Mouse (Mus musculus) urinary bladder, postnatal 10 days (tissue): ENCODE measurements around the gene Chmp4b.

Source experiments
- DNase-seq: peaks from one replicate; pipeline ENCODE4 v3.0.0; 2022; ENCODE audit warnings: low spot score

Chmp4b gene

DNA sequence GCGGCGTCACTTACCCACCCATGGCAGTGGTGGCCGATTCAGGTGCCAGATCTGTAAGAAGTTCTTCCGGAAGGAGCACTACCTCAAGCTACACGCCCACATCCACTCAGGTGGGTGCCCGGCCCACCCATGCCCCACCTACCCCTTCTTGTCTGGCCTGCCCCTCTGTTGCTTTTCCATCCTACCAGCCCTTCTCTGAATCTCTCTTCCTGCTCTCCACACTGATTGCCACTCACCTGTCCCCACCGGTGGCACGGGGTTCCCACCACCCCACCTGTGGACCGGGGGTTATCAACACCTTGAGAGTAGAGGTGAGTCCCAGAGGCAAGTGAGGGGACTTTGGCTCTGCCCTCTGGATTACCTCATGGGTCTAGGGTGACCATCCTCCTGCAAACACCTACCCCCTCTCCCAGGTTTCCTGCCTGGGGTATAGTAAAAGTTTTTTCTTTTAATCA lies 9.5 kb upstream of the Chmp4b start:
- DNase-seq, result no peak

DNA sequence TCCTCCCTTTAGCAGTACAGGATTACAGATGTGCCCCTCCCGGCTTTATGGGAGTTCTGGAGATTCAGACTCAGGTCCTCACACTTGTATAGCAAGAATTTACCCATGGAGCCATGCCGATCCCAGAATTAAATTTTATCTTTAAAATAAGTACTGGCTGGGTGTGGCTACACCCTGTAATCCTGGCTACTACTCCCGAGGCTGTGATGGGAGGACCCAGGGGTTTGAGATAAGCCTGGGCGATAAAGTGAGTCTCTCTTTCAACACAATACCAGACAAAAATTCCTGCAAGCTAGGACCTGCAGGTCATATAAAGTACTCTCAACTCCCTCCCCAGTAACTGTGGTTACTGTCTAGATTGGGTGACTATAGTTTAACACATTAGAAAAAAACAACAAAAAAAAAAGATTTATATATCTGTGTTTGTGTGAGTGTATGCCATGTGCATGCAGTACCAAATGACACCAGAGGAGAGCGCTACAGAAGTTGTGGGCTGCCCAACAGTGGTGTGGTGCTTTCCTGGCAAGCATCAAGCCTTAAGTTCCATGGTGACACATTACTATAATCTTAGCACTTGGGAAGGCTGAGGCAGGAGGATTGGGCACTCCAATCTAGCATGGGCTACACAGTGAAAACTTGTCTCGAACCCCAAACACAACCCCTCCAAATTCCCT lies 8.7 kb upstream of the Chmp4b start:
- no peak for DNase-seq

DNA sequence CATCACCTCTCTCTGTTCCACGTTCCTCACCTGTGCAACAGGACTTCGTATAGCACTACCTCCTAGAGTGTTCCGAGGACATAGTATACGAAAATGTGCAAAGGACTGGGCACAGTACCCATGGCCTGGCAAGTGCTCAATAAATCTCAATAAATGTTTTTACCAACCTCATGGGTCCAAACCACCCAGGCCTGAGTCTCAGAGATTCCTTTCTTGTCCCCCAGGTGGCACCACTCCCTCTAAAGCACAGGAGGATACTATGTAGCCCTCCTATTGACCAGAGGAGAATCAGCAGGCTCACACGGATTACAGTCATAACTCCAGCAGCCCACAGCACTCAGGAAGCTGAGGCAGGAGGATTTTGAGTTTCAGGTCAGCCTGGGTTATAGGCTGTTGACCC lies 4.9 kb upstream of the Chmp4b start:
- DNase-seq, result no peak

DNA sequence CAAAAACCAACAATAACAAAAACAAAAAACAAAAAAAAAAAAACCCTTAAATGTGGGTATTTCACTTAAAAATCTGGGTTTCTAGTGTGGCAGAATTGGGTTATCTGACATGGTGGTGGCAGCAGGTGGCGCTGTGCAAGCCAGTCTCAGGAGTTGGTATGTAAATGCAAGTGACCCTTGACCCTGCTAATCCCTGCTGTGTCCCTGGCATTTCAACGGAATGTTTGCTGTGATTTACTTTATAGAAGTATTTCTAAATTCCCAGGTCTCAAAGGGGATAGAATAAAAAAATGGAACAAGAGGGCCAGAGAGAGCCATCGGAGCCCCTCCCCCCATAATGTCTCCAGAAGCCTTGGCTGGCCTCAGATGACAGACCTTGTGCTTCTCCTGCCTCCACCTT lies 3.4 kb upstream of the Chmp4b start:
- DNase-seq, result no peak

DNA sequence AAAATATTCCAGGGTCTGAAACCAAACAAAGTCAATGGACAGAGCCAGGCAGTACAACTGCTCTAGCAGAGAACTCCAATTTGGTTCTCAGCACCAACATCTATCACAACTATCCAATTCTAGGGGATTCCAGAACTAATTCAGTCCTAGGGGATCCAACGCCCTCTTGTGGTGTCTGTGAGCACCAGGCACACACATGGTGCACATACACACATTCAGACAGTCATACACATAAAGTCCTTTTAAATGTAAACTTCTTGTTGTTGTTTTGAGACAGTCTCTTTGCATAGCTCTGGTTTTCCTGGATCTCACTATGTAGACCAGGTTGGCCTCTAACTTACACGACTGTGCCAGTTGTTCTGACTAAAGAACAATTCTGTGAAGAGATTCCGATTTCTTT lies 1.1 kb upstream of the Chmp4b start:
- no peak for DNase-seq

DNA sequence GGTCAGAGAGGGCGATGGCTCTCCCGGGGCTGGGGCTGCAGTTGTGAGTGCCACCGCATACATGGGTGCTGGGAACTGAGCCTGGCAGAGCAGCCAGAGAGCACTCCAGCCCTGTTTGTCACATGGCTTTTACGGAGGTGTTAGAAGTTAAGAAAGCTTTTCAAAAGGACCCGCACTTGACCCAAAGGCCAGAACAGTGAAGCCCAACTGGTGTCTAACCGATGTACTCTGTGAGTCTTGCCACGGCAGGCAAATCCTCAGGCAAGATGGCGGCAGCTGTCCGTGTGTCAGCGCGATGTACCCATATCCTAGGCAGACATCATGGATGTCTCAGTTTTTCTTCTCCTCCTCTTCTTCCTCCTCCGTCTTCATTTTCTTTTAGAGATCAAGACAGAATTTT lies 3.5 kb downstream of the Chmp4b start:
- no peak for DNase-seq

DNA sequence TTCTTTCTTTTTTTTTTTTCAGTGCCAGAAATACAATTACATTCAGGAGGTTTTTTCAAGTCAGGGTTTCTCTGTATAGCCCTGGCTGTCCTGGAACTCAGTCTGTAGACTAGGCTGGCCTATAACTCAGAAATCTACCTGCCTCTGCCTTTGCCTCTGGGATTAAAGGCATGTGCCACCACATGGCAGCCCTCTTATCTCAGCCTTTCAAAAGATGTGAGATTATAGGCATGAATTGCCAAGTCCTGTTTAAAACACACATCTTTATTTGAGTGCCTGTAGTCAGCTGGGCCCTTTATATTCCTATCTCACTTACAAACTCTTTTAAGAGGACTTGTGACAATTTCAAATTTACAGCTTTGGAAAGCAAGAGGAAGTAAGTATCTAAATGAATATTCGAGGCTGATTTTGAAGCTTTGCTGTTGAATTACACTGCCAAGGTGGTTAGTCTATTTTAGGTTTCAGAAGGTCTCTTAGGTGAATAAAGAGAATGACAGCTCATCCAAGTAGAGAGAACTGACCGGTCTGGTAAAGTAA lies 4.4 kb downstream of the Chmp4b start:
- no peak for DNase-seq

DNA sequence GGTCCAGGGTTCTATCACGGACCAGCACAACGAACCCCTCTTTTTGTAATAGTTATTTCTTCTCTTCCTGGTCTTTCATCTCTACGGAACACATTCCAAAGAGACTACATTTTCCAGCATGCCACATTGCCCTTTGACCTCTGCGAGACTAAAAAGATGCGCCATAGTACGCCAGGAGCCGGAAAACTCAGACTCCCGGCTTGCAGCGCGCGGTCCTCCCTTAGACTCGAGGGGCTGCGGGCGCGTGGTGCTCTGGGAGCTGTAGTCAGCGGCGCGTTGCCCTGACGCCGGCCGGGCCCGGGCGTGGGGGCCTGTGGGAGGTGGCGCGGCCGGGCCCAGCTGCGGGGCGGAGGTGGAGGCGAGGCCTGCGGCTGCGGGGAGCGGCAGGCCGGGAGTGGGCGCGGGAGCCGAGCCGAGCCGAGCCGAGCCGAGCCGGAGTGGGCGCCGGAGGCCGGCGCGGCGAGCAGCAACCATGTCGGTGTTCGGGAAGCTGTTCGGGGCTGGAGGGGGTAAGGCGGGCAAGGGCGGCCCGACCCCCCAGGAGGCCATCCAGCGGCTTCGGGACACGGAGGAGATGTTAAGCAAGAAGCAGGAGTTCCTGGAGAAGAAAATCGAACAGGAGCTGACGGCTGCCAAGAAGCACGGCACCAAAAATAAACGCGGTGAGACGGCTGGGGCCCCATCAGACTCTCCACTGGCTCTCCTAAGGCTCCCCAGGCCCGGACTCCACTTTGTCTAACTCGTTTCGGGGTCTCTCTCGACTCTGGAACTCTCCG lies 5.4 kb downstream of the Chmp4b start:
- peak; percentile 87 for DNase-seq

DNA sequence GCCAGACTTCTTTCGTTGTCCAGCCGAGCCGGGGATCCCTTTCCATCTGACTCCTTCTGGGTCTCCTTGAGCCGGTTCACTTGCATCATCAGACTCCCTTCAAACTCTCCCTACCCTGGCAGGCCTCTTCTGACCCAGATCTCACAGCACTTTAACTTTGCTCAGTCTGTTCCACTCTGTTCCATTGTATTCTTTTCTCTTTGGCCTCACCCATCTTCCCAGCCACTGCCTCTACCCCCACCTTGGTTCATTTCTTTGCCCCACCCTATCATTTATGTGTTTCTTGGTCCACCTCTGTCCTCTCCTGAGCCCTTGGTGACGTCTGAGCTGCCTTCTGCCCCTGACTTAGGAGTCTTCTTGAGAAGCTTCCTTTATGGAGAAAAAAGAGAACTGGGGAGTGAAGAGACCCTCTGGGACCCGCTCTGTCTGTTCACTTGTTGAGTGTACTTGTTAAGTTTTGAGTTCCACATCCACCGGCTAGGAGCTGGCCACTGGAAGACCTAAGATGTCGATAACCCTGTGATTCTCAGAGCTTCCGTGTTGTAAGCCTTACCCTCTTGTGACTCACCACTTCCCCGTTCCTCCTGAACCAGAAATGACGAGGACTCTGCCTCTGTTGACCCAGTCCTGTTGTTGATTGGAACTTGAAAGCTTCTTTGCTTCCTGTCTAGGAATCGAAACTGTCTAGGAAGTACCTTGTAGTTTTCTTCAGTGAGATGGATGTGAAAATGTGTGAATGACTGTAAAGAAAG lies 6.2 kb downstream of the Chmp4b start:
- DNase-seq, result no peak

DNA sequence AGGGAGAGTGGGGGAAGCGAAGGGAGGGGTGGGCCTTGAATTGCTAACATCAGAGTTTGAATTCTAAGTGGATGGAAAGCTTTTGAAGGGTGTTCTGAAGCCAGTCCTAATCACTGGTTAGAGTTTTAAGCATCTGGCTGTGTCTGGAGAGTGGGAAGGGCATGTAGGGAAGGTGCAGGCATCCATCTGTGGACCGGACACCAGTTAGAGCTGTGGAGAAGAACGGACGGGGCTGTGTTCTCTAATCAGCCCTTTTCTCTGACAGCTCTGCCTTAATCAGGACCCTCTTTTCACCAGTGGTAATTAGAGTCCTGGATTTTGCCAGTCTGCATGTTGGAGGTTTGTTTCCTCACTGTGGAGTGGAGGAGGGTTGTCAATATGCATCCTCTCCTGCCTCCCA lies 7.6 kb downstream of the Chmp4b start:
- no peak for DNase-seq

DNA sequence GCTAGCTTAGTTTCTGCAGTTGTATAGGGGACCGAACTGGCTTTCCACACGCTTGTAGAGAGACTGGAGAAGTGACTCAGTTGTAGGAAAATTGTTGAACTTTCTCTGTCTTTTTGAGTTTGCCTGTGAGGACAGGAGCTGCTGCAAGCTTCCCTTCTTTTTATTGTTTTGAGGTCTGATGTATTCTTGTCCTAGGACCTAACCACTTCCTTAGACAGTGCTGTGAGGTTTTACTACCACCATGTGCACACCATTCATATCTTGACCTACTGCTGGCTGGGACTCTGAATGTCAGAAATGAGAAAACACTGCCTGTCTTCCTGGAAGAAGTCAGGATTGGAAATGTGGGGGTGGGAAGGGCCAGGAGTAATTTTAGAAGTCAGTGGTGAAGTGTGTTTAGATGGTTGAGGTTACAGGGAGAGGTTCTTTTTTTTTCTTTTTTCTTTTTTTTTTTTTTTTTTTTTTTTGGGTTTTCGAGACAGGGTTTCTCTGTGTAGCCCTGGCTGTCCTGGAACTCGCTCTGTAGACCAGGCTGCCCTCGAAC lies 8.1 kb downstream of the Chmp4b start:
- DNase-seq, result no peak

DNA sequence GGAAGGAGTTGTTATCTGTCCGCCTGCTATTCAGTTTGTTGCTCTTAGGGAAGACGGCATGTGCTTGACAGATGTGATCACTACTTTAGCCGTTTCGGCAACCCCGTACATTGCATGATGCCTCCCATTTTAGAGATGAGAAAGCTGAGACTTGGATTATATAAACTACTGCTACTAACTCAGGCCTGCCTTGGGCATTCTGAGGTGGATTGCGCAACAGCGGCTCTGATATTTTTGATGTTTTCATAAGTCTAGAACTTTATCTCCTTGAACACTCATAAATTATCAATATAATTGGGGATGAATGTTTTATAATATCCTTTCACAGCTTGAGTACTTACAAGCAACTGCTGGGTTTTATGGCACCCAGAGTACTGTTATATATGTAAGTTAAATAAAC lies 17.2 kb downstream of the Chmp4b start:
- DNase-seq, result no peak

DNA sequence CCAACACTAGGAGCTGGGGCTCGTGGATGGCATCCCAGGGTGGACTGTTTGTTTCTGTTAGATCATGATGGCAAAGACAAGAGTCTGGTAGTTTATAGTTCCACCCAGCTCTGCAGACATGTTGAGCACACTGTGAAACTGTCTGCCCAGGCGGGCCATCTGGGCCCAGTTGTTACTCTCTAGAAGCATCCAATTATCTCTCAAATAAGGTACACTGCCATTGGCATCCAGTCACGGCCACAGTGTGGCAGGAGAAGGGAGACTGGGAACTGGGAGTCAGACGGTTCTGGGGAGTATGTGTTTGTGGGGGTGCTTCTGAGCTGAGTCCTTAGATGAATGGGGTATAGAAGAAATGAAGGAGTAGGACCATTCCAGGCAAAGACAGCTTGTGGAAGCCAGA lies 18.6 kb downstream of the Chmp4b start:
- DNase-seq, result no peak

DNA sequence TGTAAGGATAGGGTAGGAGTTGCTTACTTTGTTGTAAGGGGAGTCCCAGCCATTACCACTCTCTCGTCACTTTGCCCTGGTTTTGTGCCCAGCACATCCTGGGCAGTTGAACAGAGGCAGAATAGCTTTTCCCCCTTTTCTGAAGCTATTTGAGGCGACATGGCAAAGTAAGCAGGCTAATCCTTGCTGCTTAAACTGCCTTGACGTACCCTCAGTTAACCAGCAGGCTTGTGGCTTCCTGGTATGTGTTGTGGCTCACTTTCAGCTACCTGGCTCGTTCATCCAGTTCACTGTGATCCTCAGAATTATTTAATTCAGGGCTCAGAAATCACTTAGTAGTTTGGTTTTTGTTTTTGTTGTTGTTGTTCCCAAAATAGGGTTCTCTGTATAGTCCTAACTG lies 19.2 kb downstream of the Chmp4b start:
- DNase-seq, result no peak

DNA sequence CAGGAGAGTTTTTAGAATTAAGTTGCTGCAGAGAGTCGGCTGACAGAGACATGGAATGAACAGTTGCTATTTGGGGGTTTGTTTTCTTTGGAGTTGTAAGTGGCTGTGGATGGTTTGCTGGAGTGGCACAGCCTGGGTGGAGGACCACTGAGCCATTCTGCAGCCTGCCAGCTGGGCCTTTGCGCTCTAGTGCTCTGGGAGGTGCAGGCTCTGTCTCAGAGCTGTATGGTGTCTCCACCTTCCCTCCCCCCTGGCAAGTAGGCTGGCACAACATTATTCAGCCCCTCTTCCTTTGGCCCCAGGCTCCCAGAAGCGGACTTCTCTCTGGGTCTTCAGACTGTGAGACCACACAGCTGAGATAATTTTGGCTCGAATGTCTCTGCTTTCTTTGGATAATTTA lies 22.5 kb downstream of the Chmp4b start:
- DNase-seq, result no peak

DNA sequence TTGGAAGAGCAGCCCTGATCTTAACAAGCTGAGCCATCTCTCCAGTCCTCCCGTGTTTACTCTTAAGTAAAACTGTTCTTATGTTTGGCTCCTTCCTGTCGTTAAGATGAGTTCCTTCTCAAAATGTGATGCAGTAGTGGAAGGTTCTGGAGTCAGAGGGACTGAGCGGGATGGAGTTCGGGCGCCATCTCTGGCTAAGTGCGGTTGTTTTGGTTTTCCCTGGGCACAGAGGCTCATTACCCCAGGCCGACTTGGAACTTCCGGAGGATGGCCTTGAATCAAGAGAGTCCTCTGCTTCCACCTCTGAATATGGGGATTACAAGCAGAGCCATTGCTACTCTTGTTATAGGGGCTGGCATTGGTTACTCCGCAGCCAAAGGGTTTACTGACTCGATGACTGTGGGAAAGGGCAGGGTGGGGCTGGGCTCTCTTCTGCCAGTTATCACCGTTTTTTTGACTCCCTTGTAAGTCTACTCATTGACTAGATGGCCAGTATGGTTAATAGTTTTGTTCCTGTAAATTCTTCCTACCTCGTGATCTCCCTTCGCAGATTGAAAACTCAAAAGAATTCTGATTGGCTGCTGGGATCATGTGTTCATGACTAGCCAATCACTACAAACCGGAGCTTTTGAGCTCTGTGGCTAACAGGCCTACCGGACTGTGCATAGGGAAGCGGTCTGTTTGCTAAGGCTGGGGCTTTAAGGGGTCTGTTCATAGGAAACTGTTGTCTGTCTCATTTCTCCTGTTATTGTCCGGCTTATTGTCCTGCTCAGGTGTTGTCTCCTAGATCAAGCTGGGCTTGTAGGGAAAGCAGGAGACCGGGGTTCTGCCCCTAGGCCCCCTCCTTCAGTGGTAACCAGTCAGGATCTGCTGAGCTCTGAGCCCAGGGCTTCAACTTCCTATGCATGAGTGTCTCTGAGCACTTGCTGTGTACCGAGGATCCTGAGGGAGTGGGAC lies 25.4 kb downstream of the Chmp4b start:
- no peak for DNase-seq

DNA sequence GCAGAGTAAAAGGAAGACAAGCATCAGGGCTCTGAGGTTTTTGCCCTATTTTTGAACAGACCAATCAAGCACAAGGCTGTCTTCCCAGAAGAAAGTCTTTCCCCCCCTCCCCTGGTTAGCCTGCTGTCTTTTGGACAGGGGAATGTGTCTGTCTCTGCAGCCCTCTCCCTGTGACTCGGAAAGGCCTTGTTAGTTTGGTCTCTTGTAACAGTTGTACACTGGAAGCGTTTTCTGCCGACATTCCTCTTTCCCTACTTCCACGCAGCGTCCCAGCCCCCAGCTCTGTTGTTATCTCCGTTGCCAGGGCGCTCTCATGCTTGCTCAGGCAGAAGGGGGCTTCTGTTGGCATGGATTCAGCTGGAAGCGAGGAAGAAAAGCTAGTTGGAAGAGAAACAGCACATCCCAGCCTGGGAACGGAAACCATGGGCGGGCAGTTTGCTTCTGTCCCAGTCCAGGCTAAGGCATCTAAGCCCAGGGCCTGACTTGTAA lies 26.2 kb downstream of the Chmp4b start:
- DNase-seq, result no peak

DNA sequence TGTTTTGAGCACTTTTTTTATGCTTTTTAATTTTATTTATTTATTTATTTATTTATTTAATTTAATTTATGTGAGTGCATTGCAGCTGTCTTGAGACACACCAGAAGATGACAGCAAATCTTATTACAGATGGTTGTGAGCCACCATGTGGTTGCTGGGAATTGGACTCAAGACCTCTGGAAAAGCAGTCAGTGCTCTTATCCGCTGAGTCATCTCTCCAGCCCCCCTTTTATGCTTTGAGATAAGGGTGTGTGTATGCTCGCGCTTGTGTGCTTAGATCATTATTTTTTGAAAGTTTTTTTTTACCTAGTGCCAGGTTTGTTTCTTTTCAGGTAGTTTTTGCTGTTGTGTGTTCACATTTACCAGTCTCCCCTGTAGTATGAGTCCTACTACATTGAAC lies 27.5 kb downstream of the Chmp4b start:
- DNase-seq, result no peak

DNA sequence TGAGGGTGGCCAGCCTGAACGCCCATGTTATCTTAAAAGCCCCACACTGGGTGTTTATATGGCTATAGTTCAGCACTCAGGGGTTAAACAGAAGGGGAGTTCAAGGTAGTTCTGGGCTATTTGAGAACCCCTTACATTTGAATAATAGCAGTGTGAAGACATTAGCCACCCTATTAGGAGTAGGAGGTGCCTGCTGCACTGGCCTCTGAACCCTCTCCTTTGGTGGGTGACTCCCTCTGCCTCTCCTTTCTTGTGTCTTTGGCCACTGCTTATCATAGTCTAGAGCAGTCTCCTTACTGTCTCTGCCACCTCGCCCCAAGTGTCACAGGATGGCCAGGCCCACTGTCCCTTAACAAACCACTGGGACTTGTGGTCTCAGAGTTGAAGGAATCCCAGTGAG lies 28.8 kb downstream of the Chmp4b start:
- DNase-seq, result no peak

DNA sequence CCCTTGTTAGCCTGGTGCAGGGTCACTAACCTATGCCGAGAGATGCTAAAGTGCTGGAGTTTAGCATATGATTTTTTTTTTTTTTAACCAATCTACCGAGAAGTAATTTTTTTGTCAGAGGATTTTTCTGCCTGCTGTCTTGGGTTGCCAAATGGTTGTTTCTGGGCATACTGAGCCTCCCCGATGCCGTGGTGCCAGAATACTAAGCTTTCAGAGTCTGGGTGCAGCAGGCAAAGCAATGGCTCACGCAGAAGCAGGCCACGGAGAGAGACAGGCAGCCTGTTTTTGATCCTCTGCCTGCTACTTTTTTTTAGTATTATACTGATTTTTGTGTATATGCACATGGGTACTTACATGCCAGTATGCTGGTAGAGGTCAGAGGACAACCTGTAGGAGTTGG lies 29.4 kb downstream of the Chmp4b start:
- no peak for DNase-seq

DNA sequence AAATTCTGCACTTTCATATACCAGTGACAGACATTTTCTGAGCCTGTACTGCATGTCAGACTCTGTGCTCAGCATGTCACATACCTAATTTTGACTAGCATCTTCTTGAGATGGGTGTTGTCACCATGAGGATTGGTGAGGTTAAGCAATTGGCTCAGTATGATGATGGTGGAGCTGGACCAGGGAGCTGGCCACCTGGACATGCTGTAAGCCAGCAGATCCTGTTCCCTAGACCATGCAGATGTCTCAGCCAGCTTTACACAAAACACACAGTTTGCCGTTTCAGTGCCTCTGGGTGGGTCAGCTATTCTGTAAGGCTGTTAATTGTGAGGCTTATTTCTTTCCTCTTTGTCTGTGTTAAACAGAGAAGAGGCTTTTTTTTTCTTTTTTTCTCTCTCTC lies 31.2 kb downstream of the Chmp4b start:
- no peak for DNase-seq
